Mouse (Mus musculus) CH12.LX (cell line): ENCODE results near the gene Igf1. TPM values are rescaled to one million over a fixed set of nuclear protein-coding genes. Genes with fewer than 3 reads are reported as not detected.

Source experiments
- DNase-seq: peaks from one replicate; pipeline ENCODE4 v3.0.0-alpha.2; 2013; ENCODE audit errors: extremely low read depth
- H3K27ac ChIP-seq: 2 replicates; pipeline ENCODE4 v1.5.1; 2012; ENCODE audit warnings: low read depth, mild to moderate bottlenecking, control low read depth, moderate library complexity; ENCODE audit not compliant: insufficient read depth
- H3K27me3 ChIP-seq: replicated peaks from 2 replicates; pipeline ENCODE3; 2012; ENCODE audit warnings: inconsistent platforms
- H3K36me3 ChIP-seq, 2 experiments: replicated peaks in 1 of 2; 2 replicates each; pipeline versions ENCODE3 to v1.6.1; 2012; ENCODE audit warnings: inconsistent platforms in 1 of 2, low read length in 1 of 2, mild to moderate bottlenecking in 1 of 2, mixed read lengths in 1 of 2, moderate library complexity in 1 of 2; ENCODE audit not compliant: control insufficient read depth in 1 of 2, insufficient read depth in 1 of 2
- H3K4me1 ChIP-seq, 2 experiments: 2 replicates each; pipeline ENCODE4 v1.6.1; 2012; ENCODE audit warnings: inconsistent platforms in 1 of 2, moderate library complexity in 1 of 2; ENCODE audit not compliant: insufficient read depth in 2 of 2, control insufficient read depth in 1 of 2
- H3K4me2 ChIP-seq: 2 replicates; pipeline ENCODE4 v1.6.1; 2012; ENCODE audit warnings: low read depth, mild to moderate bottlenecking, control low read depth; ENCODE audit not compliant: poor library complexity, insufficient read depth, severe bottlenecking
- H3K4me3 ChIP-seq, 3 experiments: fragments of 150-350 bp in 1 of 3; sonication (generic) in 1 of 3; replicated peaks in 1 of 3; 2 replicates each; pipeline versions ENCODE3 to v1.5.1; 2011 to 2012; ENCODE audit warnings: low read depth in 2 of 3, low read length in 2 of 3, mild to moderate bottlenecking in 2 of 3, moderate library complexity in 2 of 3, control low read depth in 1 of 3, improper control_type of control experiment in 1 of 3, inconsistent platforms in 1 of 3, mixed read lengths in 1 of 3; ENCODE audit not compliant: poor library complexity in 1 of 3
- H3K79me2 ChIP-seq: replicated peaks from 2 replicates; pipeline ENCODE4 v1.6.1; 2012; ENCODE audit warnings: mild to moderate bottlenecking, moderate library complexity; ENCODE audit not compliant: control insufficient read depth, poor library complexity, insufficient read depth, severe bottlenecking; ENCODE audit errors: extremely low read depth
- H3K9ac ChIP-seq: 2 replicates; pipeline ENCODE4 v1.6.1; 2012; ENCODE audit warnings: low read depth, mild to moderate bottlenecking, control low read depth, moderate library complexity; ENCODE audit not compliant: insufficient read depth
- H3K9me3 ChIP-seq: replicated peaks from 2 replicates; pipeline ENCODE3; 2012; ENCODE audit warnings: low read length, inconsistent platforms, mixed read lengths
- BHLHE40 ChIP-seq: IDR thresholded peaks from 2 replicates; pipeline ENCODE4 v1.6.1; 2011; ENCODE audit warnings: mild to moderate bottlenecking, low read depth, low read length, improper control_type of control experiment
- CHD1 ChIP-seq: IDR thresholded peaks from 2 replicates; pipeline ENCODE4 v1.6.1; 2012; ENCODE audit warnings: low read depth, low read length, improper control_type of control experiment, inconsistent platforms
- CHD2 ChIP-seq: IDR thresholded peaks from 2 replicates; pipeline ENCODE4 v1.6.1; 2011; ENCODE audit warnings: low read length, improper control_type of control experiment
- ELF1 ChIP-seq: IDR thresholded peaks from 2 replicates; pipeline ENCODE4 v1.6.1; 2014; ENCODE audit warnings: low read depth, mild to moderate bottlenecking, inconsistent platforms, low read length, improper control_type of control experiment
- EP300 ChIP-seq: IDR thresholded peaks from 2 replicates; pipeline ENCODE4 v1.6.1; 2011; ENCODE audit warnings: low read length, improper control_type of control experiment
- ETS1 ChIP-seq: conservative IDR thresholded peaks from 2 replicates; pipeline ENCODE4 v1.6.1; 2012; ENCODE audit warnings: low read depth, mild to moderate bottlenecking, inconsistent platforms, low read length, improper control_type of control experiment, moderate library complexity
- GABPA ChIP-seq: IDR thresholded peaks from 2 replicates; pipeline ENCODE4 v1.6.1; 2012; ENCODE audit warnings: low read depth, low read length, improper control_type of control experiment, inconsistent platforms; ENCODE audit not compliant: insufficient replicate concordance
- HCFC1 ChIP-seq: IDR thresholded peaks from 2 replicates; pipeline ENCODE4 v1.6.1; 2012; ENCODE audit warnings: low read depth, mild to moderate bottlenecking, inconsistent platforms, low read length, improper control_type of control experiment
- IRF4 ChIP-seq: IDR thresholded peaks from 2 replicates; pipeline ENCODE4 v1.6.1; 2014; ENCODE audit warnings: low read depth, mild to moderate bottlenecking, inconsistent platforms, low read length, improper control_type of control experiment
- MAFK ChIP-seq: IDR thresholded peaks from 2 replicates; pipeline ENCODE4 v1.6.1; 2011; ENCODE audit warnings: low read length, improper control_type of control experiment; ENCODE audit not compliant: insufficient replicate concordance
- MAX ChIP-seq: IDR thresholded peaks from 2 replicates; pipeline ENCODE4 v1.6.1; 2011; ENCODE audit warnings: low read length, improper control_type of control experiment
- MAZ ChIP-seq: IDR thresholded peaks from 2 replicates; pipeline ENCODE4 v1.6.1; 2012; ENCODE audit warnings: low read depth, mild to moderate bottlenecking, inconsistent platforms, low read length, improper control_type of control experiment, moderate library complexity
- MEF2A ChIP-seq: IDR thresholded peaks from 2 replicates; pipeline ENCODE4 v1.6.1; 2014; ENCODE audit warnings: low read depth, mild to moderate bottlenecking, inconsistent platforms, low read length, improper control_type of control experiment, borderline replicate concordance
- MXI1 ChIP-seq: IDR thresholded peaks from 2 replicates; pipeline ENCODE4 v1.6.1; 2011; ENCODE audit warnings: mild to moderate bottlenecking, low read depth, low read length, improper control_type of control experiment
- MYC ChIP-seq: IDR thresholded peaks from 2 replicates; pipeline ENCODE4 v1.6.1; 2011; ENCODE audit warnings: low read depth, mild to moderate bottlenecking, improper control_type of control experiment, low read length
- NELFE ChIP-seq: IDR thresholded peaks from 2 replicates; pipeline ENCODE4 v1.6.1; 2011; ENCODE audit warnings: low read depth, low read length, improper control_type of control experiment
- PAX5 ChIP-seq: IDR thresholded peaks from 2 replicates; pipeline ENCODE4 v1.6.1; 2012; ENCODE audit warnings: low read length, inconsistent platforms, mixed read lengths
- RCOR1 ChIP-seq: conservative IDR thresholded peaks from 2 replicates; pipeline ENCODE4 v1.6.1; 2012; ENCODE audit warnings: low read depth, mild to moderate bottlenecking, inconsistent platforms, low read length, improper control_type of control experiment
- SMC3 ChIP-seq: IDR thresholded peaks from 2 replicates; pipeline ENCODE4 v1.6.1; 2011; ENCODE audit warnings: low read depth, low read length, improper control_type of control experiment
- TCF12 ChIP-seq: IDR thresholded peaks from 2 replicates; pipeline ENCODE4 v1.6.1; 2014; ENCODE audit warnings: low read depth, mild to moderate bottlenecking, inconsistent platforms, low read length, improper control_type of control experiment
- UBTF ChIP-seq: IDR thresholded peaks from 2 replicates; pipeline ENCODE4 v1.6.1; 2012; ENCODE audit warnings: low read depth, mild to moderate bottlenecking, inconsistent platforms, low read length, improper control_type of control experiment, moderate library complexity
- USF2 ChIP-seq: conservative IDR thresholded peaks from 2 replicates; pipeline ENCODE4 v1.6.1; 2011; ENCODE audit warnings: low read depth, low read length, improper control_type of control experiment
- ZC3H11A ChIP-seq: IDR thresholded peaks from 2 replicates; pipeline ENCODE4 v1.6.1; 2012; ENCODE audit warnings: low read depth, mild to moderate bottlenecking, inconsistent platforms, low read length, improper control_type of control experiment
- ZMIZ1 ChIP-seq: IDR thresholded peaks from 2 replicates; pipeline ENCODE4 v1.6.1; 2012; ENCODE audit warnings: low read depth, mild to moderate bottlenecking, inconsistent platforms, low read length, improper control_type of control experiment
- ZNF384 ChIP-seq: IDR thresholded peaks from 2 replicates; pipeline ENCODE4 v1.6.1; 2012; ENCODE audit warnings: low read depth, low read length, improper control_type of control experiment, inconsistent platforms
- dilution Hi-C: fragments of 300-500 bp; cut with MboI; formaldehyde crosslinking; loops from 2 replicates; pipeline ENCODE4 v1.14.3; 2020; ENCODE audit warnings: low sequenced_read_pairs; ENCODE audit not compliant: extremely low pct_unique_long_range_greater_than_20kb, extremely low pct_ligation_motif_present
- in situ Hi-C: fragments of 300-500 bp; cut with MboI; formaldehyde crosslinking; loops from 3 replicates; pipeline ENCODE4 v1.14.3; 2019; ENCODE audit warnings: low sequenced_read_pairs, low pct_ligation_motif_present, low pct_unique_long_range_greater_than_20kb, mixed read lengths
- polyA plus RNA-seq: library from polyadenylated mRNA; unstranded; fragments of >175 nt; gene quantifications from 2 replicates; pipeline ENCODE4 v1.2.1, GENCODE M21; 2012; ENCODE audit warnings: low read depth; ENCODE audit not compliant: insufficient read length
- total RNA-seq, 2 experiments: library from RNA; depleted of rRNA; stranded (reverse); fragments of 300-350 nt in 1 of 2; fragments of >200 nt in 1 of 2; gene quantifications; 2 replicates each; pipeline ENCODE4 v1.2.3; 2012 to 2014

Igf1 gene
- total and polyA plus RNA-seq, 3 experiments, result 0.23 TPM; not detected in 2

DNA sequence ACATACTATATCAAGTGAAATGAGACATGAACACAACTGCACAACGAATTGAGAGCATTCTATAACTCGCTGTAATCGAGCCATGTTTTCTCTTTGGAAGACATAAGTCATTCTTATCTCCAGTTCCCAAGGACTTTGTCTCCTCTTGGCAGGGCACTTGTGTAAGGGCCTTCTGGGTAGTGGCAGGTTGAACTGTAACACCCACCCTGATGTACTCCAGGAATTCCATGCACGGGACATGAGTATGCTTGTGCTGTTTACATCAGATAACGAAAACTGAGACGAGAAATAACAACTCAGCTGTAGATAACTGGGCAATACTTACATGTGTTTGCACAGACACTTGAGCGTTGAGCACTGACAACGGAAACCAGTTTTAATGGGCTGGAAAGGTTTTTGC is 8.4 kb downstream of the Igf1 start:
- Histone ChIP-seq H3K79me2 (no peaks in the 10 kb centered on the region), H3K9ac (no peak overlapping the region), H3K4me2 (no peak overlapping the region), H3K9me3 (no peaks in the 10 kb centered on the region), H3K4me3 (no peak overlapping the region), H3K36me3 (no peaks in the 10 kb centered on the region), H3K27me3 (no peaks in the 10 kb centered on the region), H3K4me1 (no peaks in the 10 kb centered on the region), H3K27ac (no peak overlapping the region)
- TF ChIP-seq ZNF384 (no peak), MAFK (no peak), NELFE (no peak), CHD1 (no peak), EP300 (no peak), PAX5 (no peak), IRF4 (no peak), MYC (no peak), GABPA (no peak), TCF12 (no peak), MXI1 (no peak), HCFC1 (no peak), MAZ (no peak), SMC3 (no peak)
- in situ Hi-C loops, result no loop called here
- dilution Hi-C loops, result no loop called here
- DNase-seq, result no peak

DNA sequence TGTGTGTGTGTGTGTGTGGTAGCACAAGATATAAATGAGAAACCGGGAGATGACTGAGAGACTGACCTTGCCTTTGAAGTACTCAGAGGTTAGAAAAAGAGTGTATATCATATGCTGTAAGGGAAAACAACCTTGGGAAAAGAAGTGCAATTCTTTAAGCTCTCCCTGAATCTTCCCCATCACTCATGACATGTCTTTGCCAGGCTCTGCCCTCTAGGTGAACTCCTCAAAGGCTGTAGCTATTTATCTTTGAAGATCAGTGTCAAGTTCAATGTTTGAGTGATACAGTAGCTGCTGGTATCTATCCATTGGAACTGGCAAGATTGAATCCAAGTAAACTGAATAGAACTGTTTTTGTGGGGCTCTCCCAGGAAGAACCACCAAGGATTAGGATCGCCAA is 9.2 kb downstream of the Igf1 start:
- H3K27me3 ChIP-seq, result no peaks in the 10 kb centered on the region
- H3K36me3 ChIP-seq, result no peaks in the 10 kb centered on the region
- H3K9ac ChIP-seq, result no peak overlapping the region
- no peak overlapping the region for H3K27ac ChIP-seq
- H3K79me2 ChIP-seq, result no peaks in the 10 kb centered on the region
- in situ Hi-C loops, result no loop called here
- no peaks in the 10 kb centered on the region for H3K9me3 ChIP-seq
- DNase-seq, result no peak
- TF ChIP-seq IRF4, result no peak
- TF ChIP-seq PAX5, result no peak
- no peak for TF ChIP-seq SMC3
- no peak for TF ChIP-seq CHD2
- TF ChIP-seq MAX, result no peak
- dilution Hi-C loops, result no loop called here
- H3K4me1 ChIP-seq, result no peaks in the 10 kb centered on the region
- no peak overlapping the region for H3K4me3 ChIP-seq
- no peak overlapping the region for H3K4me2 ChIP-seq

DNA sequence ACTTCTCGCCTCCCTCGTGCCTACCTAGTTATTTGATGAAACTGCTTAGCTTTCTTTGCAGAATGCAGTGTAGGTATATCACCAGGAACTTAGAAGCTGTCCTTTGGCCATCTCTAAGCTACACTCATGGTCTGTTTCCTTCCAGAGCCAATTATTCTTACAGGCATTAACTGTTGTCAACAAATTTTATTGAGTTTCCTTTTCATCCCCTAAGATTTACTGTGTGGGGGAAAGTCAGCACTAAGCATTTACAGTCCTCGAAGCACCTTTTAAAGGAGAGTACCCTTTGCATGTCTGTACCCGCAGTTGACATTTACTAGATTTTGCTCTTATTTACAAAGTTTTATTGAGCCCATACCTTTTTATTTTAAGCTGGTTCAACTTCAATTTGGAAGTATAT is 9.6 kb downstream of the Igf1 start:
- no peak overlapping the region for H3K27ac ChIP-seq
- no peaks in the 10 kb centered on the region for H3K9me3 ChIP-seq
- no peak overlapping the region for H3K4me3 ChIP-seq
- H3K27me3 ChIP-seq, result no peaks in the 10 kb centered on the region
- in situ Hi-C loops (no loop called here), dilution Hi-C loops (no loop called here)
- H3K4me2 ChIP-seq, result no peak overlapping the region
- H3K9ac ChIP-seq, result no peak overlapping the region
- H3K36me3 ChIP-seq, result no peaks in the 10 kb centered on the region
- H3K4me1 ChIP-seq, result no peaks in the 10 kb centered on the region
- H3K79me2 ChIP-seq, result no peaks in the 10 kb centered on the region
- TF ChIP-seq MEF2A (no peak), IRF4 (no peak), UBTF (no peak), SMC3 (no peak), NELFE (no peak), ZC3H11A (no peak), RCOR1 (no peak), ETS1 (no peak), ZNF384 (no peak), USF2 (no peak), ZMIZ1 (no peak), BHLHE40 (no peak), ELF1 (no peak), PAX5 (no peak)
- DNase-seq, result no peak
